Mouse (Mus musculus) C2C12 (cell line): ENCODE results near the gene Ston2.

Experiments used
- CEBPB ChIP-seq: IDR thresholded peaks from one replicate; pipeline ENCODE4 v1.6.1; 2011; ENCODE audit warnings: low read depth, mild to moderate bottlenecking, control low read depth, moderate library complexity
- CTCF ChIP-seq: IDR thresholded peaks from one replicate; pipeline ENCODE4 v1.5.1; 2011; ENCODE audit not compliant: control insufficient read depth, insufficient read depth, insufficient read length
- FOSL1 ChIP-seq: IDR thresholded peaks from one replicate; pipeline ENCODE4 v1.8.0; 2011; ENCODE audit warnings: mild to moderate bottlenecking, low read length; ENCODE audit not compliant: poor library complexity, insufficient read depth, severe bottlenecking
- MAX ChIP-seq: IDR thresholded peaks from one replicate; pipeline ENCODE4 v1.6.1; 2011; ENCODE audit warnings: mild to moderate bottlenecking, control low read depth
- MYOD1 ChIP-seq: IDR thresholded peaks from one replicate; pipeline ENCODE4 v1.6.1; 2011; ENCODE audit warnings: low read depth; ENCODE audit not compliant: control insufficient read depth, insufficient read length
- MYOG ChIP-seq: IDR thresholded peaks from one replicate; pipeline ENCODE4 v1.6.1; 2011; ENCODE audit not compliant: control insufficient read depth, insufficient read length; ENCODE audit errors: extremely low read depth

GRCm38 (mm10) chr12:91745758-91746290 is 42.4 kb downstream of the Ston2 start:
- TF ChIP-seq CTCF = no peak
- TF ChIP-seq FOSL1 = peak; percentile 31
- no peak for TF ChIP-seq CEBPB
- no peak for TF ChIP-seq MAX
- TF ChIP-seq MYOG = no peak
- peak; percentile 94 for TF ChIP-seq MYOD1
